Mouse (Mus musculus): ENCODE results near the gene Dok1. TPM values are rescaled to one million over a fixed set of nuclear protein-coding genes. Genes with fewer than 3 reads are reported as not detected.

The Dok1 gene
- 159 and 256 TPM in 2 replicates for polyA plus RNA-seq (2012; ENCODE audit: insufficient read depth, low replicate concordance)

DNA sequence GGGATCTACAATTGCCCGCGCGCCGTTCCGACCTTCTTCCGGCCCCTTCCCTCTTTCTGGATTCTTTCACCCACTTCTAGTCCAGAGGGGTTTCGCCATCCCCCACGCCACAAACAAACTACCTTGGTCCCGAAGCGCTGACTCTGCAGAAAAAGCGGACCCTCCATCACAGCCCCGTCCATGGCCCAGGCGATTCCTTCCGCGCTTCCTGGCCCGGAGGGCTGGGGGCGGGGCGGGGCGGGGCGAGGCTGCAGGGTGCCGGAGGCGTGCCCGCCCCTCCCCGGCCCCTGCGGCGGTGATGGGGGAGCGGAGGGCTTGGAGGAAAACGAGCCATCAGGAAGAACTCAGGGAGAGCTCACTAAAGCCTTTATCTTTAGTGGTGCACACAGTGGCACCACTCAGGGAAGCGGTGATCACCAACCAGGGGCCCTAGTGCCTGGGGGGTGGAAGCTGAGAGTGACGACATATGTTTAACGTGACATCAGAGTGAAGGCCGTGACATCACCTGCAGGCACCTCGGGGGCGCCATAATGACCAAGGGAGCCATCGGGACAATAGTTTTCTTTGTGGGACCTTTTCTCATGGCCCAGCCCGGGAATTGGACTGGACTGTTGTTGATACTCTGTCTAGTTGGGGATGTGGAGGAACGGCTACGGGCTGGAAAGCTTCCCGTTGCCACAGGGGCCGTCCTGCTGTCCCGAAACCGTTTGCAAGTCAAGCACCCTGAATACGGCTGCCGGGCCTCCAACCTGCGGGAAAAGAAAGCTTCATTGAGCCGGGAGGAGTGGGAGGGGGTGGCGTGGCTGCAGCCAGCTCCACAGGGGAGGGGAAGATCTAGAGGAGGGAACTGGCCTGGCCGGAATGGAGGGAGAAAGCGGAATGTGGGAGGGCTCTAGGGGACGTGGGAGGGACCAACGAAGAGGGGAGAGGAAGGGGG lies at the start of gene Dok1, which contains the start of gene Loxl3:
TSS of gene Dok1 (minus strand) at position 223 of the 937 bp plus-strand sequence.
TSS of gene Loxl3 (plus strand) at position 925 of the 937 bp plus-strand sequence.
- Histone ChIP-seq H3K4me3 (replicated peaks) (peak within 1 kb of the TSS; percentile 92), H3K9me3 (no peaks in the 10 kb centered on the region), H3K4me1 (peaks cover 88% of the 10 kb centered on the region), H3K36me3 (replicated peaks; ENCODE audit: low read length) (peaks cover 60% of the 10 kb centered on the region), H3K27me3 (replicated peaks) (no peaks in the 10 kb centered on the region)
- no peak for TF ChIP-seq GATA1 (IDR thresholded peaks at IDR 0.05; ENCODE audit: borderline replicate concordance, low read length)
- no peak for TF ChIP-seq FLI1 (IDR thresholded peaks at IDR 0.05; ENCODE audit: low read length)

DNA sequence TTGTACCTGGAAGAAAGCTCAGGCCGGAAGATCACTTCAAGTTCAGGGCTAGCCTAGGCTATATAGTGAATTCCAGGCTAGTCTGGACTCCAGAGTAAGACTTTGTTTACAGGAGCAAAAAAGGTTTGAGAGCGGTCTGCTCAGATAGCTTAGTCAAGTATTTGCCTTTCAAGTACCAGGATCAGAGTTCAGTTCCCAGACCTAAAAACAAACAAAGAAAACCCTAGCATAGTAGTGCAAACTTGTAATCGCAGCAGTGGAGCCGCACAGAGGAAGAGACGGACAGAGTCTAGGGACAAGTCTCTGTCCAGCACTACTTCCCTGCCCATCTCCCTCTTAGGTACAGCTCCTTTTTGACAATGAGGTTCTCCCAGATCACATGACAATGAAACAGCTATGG lies 46.9 kb upstream of the Dok1 start:
- Histone ChIP-seq H3K36me3 (replicated peaks; ENCODE audit: low read length) (peaks cover 32% of the 10 kb centered on the region), H3K4me1 (peaks cover 28% of the 10 kb centered on the region), H3K9me3 (no peaks in the 10 kb centered on the region), H3K4me3 (replicated peaks) (no peak overlapping the region), H3K27me3 (replicated peaks) (peaks cover 34% of the 10 kb centered on the region)
- no peak for TF ChIP-seq GATA1 (IDR thresholded peaks at IDR 0.05; ENCODE audit: borderline replicate concordance, low read length)
- no peak for TF ChIP-seq FLI1 (IDR thresholded peaks at IDR 0.05; ENCODE audit: low read length)

DNA sequence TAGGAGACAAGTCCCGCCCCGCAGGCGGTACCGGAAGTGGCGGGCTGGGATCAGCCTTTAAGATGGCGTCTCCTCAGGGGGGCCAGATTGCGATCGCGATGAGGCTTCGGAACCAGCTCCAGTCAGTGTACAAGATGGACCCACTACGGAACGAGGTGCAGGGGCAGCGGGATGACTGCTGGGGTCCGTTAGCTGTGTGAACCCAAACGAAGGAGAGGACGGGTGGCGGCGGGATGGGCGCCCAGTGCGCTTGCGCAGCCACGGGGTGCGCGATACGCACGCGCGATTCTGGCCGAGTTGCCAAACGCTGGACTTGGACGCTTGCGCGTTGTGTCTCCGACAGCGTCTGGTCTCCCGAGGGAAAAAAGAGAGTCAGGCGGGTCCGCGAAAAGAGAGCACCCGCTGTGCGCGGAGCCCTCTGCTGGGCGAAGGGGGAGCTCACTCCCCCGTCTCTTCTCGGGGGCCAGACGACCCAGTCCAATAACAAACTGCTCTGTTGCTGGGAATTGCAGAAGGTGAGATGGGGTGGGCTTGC lies 45.1 kb upstream of the Dok1 start:
- H3K36me3 ChIP-seq (replicated peaks; ENCODE audit: low read length) = peaks cover 32% of the 10 kb centered on the region
- H3K9me3 ChIP-seq = no peaks in the 10 kb centered on the region
- peak overlapping the region; percentile 99 for H3K4me3 ChIP-seq (replicated peaks)
- peaks cover 31% of the 10 kb centered on the region for H3K27me3 ChIP-seq (replicated peaks)
- TF ChIP-seq FLI1 (IDR thresholded peaks at IDR 0.05; ENCODE audit: low read length) (peak; percentile 63), GATA1 (IDR thresholded peaks at IDR 0.05; ENCODE audit: borderline replicate concordance, low read length) (peak; percentile 88)
- peaks cover 23% of the 10 kb centered on the region for H3K4me1 ChIP-seq

DNA sequence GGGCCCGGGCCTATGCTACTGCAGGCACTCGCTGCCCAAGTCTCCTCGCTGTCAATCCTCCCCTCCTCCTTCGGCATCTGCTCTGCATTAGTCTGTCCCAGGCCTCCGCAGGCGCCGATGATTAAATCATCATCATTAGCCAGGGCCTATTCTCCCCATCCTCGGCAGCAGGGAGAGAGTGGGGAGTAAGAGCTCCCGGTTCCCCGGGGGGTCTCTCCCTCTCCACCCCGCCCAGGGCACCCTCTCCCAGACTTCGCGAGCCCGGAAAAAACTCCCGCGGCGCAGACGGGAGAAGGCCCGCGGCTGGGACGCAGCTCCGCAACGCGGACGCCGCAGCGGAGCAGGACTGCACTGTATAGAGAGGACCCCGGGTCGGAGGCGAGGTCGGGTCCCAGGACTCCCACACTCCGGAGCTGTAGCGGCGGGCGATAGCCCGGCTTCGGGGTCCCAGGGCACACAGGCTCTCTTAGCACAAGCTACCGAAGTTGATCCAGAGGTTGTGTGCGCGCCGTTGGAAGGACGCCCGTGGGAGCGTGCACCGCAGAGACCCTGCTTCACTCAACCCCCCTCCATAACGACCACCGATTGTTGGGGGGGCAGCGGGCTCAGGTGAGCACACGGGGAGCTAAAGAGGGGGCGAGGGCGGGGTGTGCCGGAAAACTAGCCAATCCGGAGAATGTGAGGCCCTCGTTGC lies 44.5 kb upstream of the Dok1 start, which contains the start of gene Pcgf1:
TSS of gene Pcgf1 (plus strand) at position 240 of the 694 bp plus-strand sequence.
- TF ChIP-seq GATA1 (IDR thresholded peaks at IDR 0.05; ENCODE audit: borderline replicate concordance, low read length) = no peak
- no peaks in the 10 kb centered on the region for H3K9me3 ChIP-seq
- peaks cover 30% of the 10 kb centered on the region for H3K36me3 ChIP-seq (replicated peaks; ENCODE audit: low read length)
- H3K4me1 ChIP-seq = peaks cover 23% of the 10 kb centered on the region
- H3K27me3 ChIP-seq (replicated peaks) = peaks cover 32% of the 10 kb centered on the region
- H3K4me3 ChIP-seq (replicated peaks) = peak within 1 kb of the TSS; percentile 99

DNA sequence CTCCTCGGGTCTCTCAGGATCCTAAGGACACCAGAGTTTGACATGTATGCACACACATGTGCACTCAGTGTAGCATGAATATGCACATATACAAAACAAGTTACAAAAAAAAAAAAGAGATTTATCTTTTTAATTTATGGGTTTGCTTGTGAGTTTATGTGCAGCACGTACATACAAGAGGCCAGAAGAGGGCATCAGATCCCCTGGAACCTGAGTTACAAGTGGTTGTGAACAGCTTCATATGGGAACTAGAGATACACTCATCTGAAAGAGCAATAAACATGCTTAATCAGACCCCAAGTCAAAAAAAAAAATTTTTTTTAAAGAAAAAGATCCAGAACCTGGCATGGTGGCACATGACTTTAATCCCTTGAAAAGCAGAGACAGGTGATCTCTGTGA lies 41.7 kb upstream of the Dok1 start:
- Histone ChIP-seq H3K9me3 (no peaks in the 10 kb centered on the region), H3K4me1 (peaks cover 45% of the 10 kb centered on the region), H3K4me3 (replicated peaks) (no peak overlapping the region), H3K27me3 (replicated peaks) (peaks cover 57% of the 10 kb centered on the region), H3K36me3 (replicated peaks; ENCODE audit: low read length) (peaks cover 5% of the 10 kb centered on the region)
- TF ChIP-seq FLI1 (IDR thresholded peaks at IDR 0.05; ENCODE audit: low read length) (no peak), GATA1 (IDR thresholded peaks at IDR 0.05; ENCODE audit: borderline replicate concordance, low read length) (no peak)

DNA sequence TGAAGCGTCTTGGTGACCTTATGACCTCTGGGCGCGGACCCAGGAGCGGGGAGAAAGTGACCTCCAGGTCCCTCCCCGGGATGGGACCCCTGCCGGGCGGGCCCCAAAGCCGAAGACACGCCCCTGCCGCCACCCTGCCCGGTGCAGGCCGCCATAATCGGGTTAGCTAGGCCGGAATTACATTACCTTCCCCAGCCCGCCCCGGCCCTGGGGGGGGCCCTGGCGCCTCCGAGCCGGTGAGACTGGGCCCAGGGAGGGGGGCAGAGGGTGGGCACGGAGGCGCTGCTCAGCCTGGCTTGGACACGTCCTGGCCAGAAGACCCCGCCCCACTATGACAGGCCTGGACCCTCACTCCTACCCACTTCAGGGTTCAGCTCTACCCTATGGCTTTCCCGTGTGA lies 37.9 kb upstream of the Dok1 start:
- H3K4me3 ChIP-seq (replicated peaks) = peak overlapping the region; percentile 19
- TF ChIP-seq FLI1 (IDR thresholded peaks at IDR 0.05; ENCODE audit: low read length) (no peak), GATA1 (IDR thresholded peaks at IDR 0.05; ENCODE audit: borderline replicate concordance, low read length) (no peak)
- H3K27me3 ChIP-seq (replicated peaks) = peaks cover 87% of the 10 kb centered on the region
- H3K36me3 ChIP-seq (replicated peaks; ENCODE audit: low read length) = peaks cover 9% of the 10 kb centered on the region
- H3K4me1 ChIP-seq = peaks cover 47% of the 10 kb centered on the region
- no peaks in the 10 kb centered on the region for H3K9me3 ChIP-seq

DNA sequence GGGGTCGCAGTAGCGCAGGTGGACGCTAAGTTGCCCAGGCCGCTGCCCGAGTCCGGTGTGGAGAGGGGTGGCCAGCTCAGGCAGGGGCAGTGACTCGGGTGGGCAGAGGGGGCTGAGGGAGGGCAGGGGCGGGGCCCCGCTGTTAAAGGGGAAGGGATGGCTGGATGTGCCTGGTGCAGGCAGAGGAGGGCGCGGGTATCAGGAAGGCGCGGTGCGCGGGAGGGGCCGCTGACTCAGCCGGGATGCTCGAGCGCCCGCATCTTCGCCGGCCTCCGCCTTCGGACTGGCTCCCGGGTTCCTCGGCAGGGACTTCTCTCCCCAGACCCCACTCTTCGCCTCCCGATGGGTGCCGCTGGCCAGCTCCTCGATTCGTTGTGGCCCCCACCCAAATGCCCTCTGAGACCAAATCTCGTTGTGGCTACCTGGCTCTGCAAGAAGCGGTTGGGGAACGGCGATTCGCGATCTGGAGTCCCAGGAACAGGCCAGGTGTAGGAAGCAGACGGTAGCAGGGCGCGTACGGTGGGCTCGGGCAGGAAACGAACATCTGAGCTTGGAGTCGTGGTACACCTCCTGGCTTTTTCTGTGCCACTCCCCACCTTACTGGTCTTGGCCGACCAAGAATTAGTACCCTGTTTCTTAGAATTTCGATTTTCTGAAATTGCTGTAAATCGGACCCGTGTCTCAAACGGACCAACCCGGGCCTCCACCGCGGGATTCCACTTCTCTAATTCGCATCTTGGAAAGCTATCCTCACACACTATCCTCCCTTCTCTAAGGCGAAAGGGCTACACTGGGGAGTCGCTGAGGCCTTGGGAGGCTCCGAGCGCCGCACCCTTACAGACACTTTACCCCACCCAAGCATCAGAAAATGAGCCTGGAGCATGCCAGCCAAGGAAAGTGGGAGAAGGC lies 37.3 kb upstream of the Dok1 start:
- Histone ChIP-seq H3K27me3 (replicated peaks) (peaks cover 89% of the 10 kb centered on the region), H3K9me3 (no peaks in the 10 kb centered on the region), H3K4me1 (peaks cover 52% of the 10 kb centered on the region), H3K4me3 (replicated peaks) (peak overlapping the region; percentile 88), H3K36me3 (replicated peaks; ENCODE audit: low read length) (peaks cover 13% of the 10 kb centered on the region)
- no peak for TF ChIP-seq GATA1 (IDR thresholded peaks at IDR 0.05; ENCODE audit: borderline replicate concordance, low read length)
- TF ChIP-seq FLI1 (IDR thresholded peaks at IDR 0.05; ENCODE audit: low read length) = no peak

DNA sequence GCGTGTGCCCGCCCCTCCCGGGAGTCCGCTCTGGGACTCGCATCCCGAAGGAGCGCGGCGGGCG lies 36.8 kb upstream of the Dok1 start, which contains the start of gene Tlx2:
TSS of gene Tlx2 (minus strand) at position 47 of the 64 bp plus-strand sequence.
- no peak for TF ChIP-seq GATA1 (IDR thresholded peaks at IDR 0.05; ENCODE audit: borderline replicate concordance, low read length)
- no peak for TF ChIP-seq FLI1 (IDR thresholded peaks at IDR 0.05; ENCODE audit: low read length)
- Histone ChIP-seq H3K36me3 (replicated peaks; ENCODE audit: low read length) (peaks cover 13% of the 10 kb centered on the region), H3K4me1 (peaks cover 52% of the 10 kb centered on the region), H3K4me3 (replicated peaks) (peak within 1 kb of the TSS; percentile 88), H3K9me3 (no peaks in the 10 kb centered on the region), H3K27me3 (replicated peaks) (peaks cover 92% of the 10 kb centered on the region)

Measured in megakaryocyte, embryonic 14.5 days (primary cell).